Mouse (Mus musculus) ovary, postnatal 10 days (tissue): Measurements from ENCODE around the gene Cops7a.

Experiments used
- DNase-seq: peaks from one replicate; pipeline ENCODE4 v3.0.0; 2022; ENCODE audit warnings: low spot score

Cops7a gene

DNA sequence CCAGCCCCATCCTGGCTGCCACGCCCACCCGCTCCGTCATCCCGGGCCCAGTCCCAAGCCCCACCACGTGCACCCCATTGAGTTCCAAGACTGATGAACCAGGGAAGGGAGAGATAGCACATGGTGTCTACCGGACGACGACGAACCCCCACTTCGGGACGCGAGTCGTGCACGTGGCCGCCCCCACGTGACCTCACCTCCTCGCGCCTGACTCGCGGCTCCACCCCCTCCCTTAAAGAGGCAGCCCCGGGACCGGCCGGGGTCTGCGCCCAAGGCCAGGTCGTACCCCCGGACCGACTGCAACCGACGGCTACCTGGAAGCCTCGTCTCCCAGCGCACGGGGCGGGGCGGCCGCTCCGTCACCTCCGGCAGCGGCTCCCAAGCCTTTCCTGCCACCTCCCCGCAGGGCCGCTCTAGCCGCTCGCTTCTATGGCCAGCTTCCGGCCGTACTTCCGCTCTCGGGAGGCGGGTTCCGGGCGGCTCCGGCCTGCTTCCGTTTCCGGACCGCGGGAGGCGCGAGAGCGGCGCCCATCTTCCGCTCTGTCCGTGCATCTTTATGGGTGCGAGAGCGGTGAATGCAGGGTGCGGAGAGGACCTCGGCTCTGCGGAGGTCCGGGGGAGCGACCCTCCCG is at the start of gene Cops7a:
Cops7a (minus strand) TSS at position 451 of the 632 bp plus-strand sequence.
- DNase-seq = peak; percentile 94

DNA sequence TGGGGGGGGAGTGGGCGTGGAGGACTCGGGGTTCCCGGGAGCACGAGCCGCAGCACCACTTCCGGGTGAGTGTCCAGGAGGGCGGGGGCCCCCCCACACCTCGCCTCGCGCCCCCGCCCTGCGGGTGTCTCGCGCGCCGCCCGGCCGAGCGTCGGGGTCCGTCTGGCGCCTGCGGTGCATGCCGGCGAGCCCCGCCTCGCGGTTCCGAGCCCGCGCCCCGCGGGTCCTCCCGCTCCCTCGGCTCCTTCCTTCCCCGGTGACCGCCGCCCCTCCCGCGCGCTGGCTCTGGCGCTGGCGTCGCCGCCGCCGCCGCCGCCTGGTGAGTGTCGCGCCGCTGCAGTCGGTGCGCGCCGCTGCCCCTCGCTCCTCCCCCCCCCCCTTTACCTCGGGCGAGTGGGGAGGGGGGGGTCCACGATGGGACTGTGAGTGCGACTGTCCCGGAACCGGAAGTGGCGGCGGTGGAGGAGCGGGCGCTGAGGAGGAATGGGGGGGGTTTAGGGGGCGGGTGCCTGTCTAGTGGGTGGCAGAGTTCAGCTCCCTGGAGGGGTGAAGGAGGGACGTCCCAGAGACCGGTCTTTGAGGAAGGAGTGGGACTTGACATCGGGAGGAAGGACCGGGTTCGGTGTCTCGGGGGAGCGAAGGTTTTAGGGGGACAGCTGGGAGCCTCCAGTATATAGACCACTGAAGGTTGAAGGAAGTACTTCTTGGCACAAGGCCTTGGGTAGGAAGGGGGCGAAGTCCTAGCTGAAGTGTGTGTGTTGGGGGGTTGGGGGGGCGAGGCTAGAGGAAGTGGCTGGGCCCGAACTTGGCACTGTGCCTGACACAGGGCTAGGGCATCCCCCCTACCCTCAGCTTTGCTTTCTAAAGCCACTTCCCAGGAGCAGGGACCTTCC is 44.1 kb upstream of the Cops7a start:
- peak; percentile 48 for DNase-seq

- no peak for DNase-seq
Measured at GRCm38 (mm10) chr6:125009129-125009180, 43.6 kb upstream of the Cops7a start, which contains the start of gene Zfp384. TSS of gene Zfp384 (plus strand) at chr6:125009145.

GRCm38 (mm10) chr6:125008586-125009128 is 43.3 kb upstream of the Cops7a start:
- DNase-seq = peak; percentile 87

- no peak for DNase-seq
Measured at GRCm38 (mm10) chr6:125008060-125008459, 42.7 kb upstream of the Cops7a start.

GRCm38 (mm10) chr6:125005086-125005485 is 39.7 kb upstream of the Cops7a start:
- no peak for DNase-seq

- DNase-seq = no peak
Measured at GRCm38 (mm10) chr6:125003706-125004105, 38.4 kb upstream of the Cops7a start.

GRCm38 (mm10) chr6:124999546-124999945 is 34.2 kb upstream of the Cops7a start:
- no peak for DNase-seq

DNA sequence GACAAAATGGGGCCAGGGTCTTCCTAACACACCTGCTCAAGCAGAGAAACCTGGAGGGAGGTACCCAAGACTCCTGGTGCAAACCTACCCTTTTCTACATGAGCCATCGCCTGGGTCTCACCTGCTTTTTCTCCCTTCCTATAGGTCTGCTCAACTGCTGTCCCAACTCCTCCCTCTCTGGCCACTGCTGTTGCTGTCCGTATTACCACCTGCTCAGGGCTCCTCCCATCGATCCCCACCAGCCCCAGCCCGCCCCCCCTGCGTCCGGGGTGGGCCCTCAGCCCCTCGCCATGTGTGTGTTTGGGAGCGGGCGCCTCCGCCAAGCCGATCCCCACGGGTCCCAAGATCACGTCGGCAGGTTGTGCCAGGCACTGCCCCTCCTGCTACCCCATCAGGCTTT is 33.8 kb upstream of the Cops7a start:
- no peak for DNase-seq

DNA sequence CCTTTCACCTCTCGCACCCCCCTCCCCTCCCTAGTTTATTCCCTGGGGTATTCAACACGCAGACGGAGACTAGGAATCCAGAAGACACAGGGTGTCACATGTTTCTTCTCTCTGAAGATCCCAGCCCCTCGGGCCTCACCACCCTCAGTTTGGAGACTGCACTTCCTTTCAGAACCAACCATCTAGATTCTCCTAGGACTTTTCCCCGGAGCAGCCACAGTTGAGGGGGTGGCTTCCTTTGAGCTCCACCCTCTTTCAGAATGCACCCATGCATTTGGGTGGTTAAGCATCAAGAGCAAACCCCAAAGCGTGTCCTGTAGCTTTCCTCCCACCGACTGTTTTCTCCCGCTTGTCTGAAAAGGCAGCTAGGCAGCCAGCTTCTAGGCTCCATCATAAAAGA is 32.7 kb upstream of the Cops7a start:
- no peak for DNase-seq

DNA sequence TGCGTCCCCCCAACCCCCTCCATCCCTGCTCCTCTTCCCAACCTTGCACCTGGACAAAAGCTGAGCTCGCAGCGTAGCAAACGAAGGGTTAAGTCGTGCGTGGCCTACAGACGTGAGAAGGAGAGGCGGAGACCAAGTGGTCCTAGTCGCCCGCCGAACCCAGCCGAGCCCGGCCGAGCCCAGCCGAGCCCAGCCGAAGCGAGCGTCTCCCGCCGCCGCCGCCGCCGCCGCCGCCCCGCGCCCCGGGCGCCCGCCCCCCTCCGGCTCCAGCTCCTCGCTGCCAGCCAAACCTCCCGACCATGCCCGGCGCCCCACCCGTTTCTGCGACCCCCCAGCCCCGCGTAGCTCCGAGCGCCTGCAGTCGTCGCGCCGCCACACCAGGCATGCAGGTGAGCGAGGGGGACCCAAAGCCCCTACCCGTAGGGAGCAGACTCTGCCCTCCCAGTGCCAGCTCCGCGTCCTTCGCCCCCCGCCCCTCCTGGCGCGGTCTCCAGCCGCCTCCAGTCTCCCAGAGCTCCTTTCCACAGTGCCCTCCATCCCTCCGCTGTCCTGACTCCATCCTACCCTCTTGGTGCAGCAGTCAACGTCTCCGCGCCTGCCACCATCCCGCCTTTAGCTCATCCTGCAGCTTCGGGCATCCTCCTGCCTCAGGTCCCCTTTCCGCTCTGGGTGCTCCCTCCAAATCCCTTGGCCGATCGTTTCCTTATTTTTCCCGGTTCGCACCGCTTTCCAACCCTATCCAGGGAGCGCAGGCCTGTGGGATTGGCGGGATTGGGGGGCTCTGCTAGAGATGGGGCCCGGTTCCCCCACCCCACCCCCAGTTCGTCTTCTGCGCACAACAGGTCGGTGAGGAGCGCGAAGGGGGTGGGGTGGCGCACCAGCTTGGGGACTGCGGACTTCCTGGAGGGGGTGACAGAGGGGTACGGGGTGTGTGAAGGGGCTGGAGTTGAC is 31.5 kb upstream of the Cops7a start, which contains the start of gene Pianp:
Pianp (plus strand) TSS at position 144 of the 951 bp plus-strand sequence.
- peak; percentile 52 for DNase-seq

- DNase-seq = no peak
Measured at GRCm38 (mm10) chr6:124995831-124996403, 30.6 kb upstream of the Cops7a start.

DNA sequence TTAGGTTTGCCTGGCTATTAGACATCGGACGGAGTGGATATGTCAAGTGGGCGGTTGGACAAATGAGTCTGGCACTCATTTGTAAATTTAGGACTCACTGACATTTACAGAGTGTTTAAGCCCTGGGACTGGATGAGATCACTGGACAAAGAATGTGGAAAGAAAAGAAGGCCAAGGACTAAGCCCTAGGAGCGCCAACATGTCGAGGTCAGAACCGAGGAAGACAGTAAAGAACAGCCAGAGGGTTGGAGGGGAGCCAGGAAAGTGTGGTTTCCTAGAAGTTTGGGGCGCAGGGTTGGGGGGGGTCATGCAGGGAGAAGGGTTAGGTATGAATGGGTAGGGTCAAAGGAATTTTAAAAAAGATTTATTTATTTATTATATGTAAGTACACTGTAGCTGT is 29.9 kb upstream of the Cops7a start:
- DNase-seq = no peak

GRCm38 (mm10) chr6:124993876-124994275 is 28.5 kb upstream of the Cops7a start:
- DNase-seq = no peak

DNA sequence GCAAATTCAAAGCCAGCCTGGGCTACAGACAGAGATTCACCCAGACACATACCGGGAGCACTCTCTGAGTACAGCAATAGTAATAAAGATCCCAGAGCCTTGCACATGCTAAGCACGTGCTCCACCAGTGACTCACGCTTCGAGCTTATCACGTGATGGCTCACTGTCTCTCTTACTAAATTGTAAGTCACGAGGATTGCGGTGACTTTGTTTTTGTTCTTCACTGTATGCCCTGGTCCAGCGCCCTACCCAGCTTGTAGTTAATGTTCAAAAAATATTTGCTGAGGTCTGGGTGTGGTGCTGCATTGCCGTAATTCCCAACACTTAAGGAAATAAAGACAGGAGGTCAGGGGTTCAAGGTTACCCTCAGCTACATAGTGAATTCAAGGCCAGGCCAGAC is 28.0 kb upstream of the Cops7a start:
- no peak for DNase-seq

- no peak for DNase-seq
Measured at GRCm38 (mm10) chr6:124992241-124992640, 26.9 kb upstream of the Cops7a start.

DNA sequence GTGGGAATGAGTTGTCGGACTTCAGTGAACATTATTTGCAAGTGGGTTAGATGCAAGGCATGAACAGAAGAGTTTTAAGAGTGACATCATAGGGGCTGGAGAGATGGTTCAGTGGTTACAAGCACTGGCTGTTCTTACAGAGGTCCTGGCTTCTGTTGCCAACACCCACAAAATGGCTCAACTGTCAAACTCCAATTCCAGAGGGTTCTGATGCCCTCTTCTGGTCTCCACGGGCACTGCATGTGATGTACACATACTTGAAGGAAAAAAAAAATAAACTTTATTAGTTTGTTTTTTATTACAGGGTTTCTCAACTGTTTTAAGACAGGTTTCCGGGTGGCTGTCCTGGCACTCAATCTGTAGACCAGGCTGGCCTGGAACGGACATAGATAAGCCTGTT is 2.4 kb upstream of the Cops7a start:
- DNase-seq = no peak

GRCm38 (mm10) chr6:124966466-124967118 is 1.3 kb upstream of the Cops7a start:
- no peak for DNase-seq

- DNase-seq = no peak
Measured at GRCm38 (mm10) chr6:124965747-124966146, 409 bp upstream of the Cops7a start.

- DNase-seq = no peak
Measured at GRCm38 (mm10) chr6:124964638-124965037, 700 bp downstream of the Cops7a start.

DNA sequence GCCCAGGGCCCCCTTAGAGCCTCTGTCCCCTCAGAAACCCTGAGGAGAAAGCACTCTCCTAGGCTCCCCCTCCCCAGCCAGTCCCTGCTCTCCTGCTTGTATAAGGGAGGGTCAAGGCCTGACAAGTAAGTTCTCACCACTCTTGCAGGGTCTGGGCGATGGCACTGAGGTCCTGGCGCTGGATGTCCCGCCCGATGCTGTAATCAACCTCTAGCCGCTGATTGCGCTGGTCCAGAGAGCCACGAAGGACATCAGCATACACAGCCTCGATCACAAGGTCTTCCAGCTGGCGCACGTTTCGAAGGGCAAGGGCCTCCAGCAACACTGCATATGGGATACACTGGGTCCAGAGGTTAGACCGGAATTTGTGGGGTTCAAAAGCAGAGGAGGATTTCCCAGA is 4.3 kb downstream of the Cops7a start:
- no peak for DNase-seq

DNA sequence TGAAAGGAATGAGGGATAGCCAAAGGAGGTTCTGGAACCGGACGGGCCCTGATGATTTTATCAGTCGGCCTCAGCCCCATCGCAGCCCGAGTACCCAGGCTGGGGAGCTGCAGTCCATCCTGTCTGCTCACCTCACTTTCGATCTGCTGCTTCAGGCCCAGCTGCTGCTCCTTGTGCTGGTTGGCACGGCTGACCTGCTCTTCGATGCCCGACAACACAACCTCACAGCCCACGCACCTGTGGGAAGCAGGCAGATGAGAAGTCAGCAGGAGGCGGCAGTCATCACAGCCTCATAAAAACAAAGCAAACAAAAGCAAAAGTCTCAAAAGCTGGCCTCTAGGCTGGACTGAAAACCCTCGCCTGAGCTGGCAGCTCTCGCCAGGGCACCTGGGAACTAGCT is 5.4 kb downstream of the Cops7a start:
- no peak for DNase-seq
